Mouse (Mus musculus) kidney, postnatal 0 days (tissue): Measurements from ENCODE around the gene Rgr. TPM values are rescaled to one million over a fixed set of nuclear protein-coding genes. Genes with fewer than 3 reads are reported as not detected.

Experiments used
- ATAC-seq: fragments of 200-750 bp; cut with Nextera tagmentation; replicated peaks from 2 replicates; pipeline ENCODE4 v1.8.0; 2017; ENCODE audit warnings: low read depth, moderate number of reproducible peaks, moderate TSS enrichment, moderate library complexity; ENCODE audit not compliant: low FRiP score
- DNase-seq: peaks from one replicate; pipeline ENCODE4 v3.0.0-alpha.2; 2016; ENCODE audit warnings: low spot score
- H3K27ac ChIP-seq: fragments of 300-500 bp; sonication (generic); 2 replicates; pipeline ENCODE4 v1.5.1; 2014; ENCODE audit warnings: mild to moderate bottlenecking
- H3K27me3 ChIP-seq: fragments of 300-500 bp; sonication (generic); 2 replicates; pipeline ENCODE4 v1.6.1; 2014; ENCODE audit warnings: low read length, mixed read lengths; ENCODE audit not compliant: insufficient read depth
- H3K36me3 ChIP-seq: fragments of 300-500 bp; sonication (generic); 2 replicates; pipeline ENCODE4 v1.6.1; 2014; ENCODE audit warnings: low read length, mixed read lengths; ENCODE audit not compliant: insufficient read depth
- H3K4me1 ChIP-seq: fragments of 300-500 bp; sonication (generic); replicated peaks from 2 replicates; pipeline ENCODE4 v1.6.1; 2014; ENCODE audit warnings: antibody characterized with exemption, low read length, mixed read lengths; ENCODE audit not compliant: insufficient read depth
- H3K4me2 ChIP-seq: fragments of 300-500 bp; sonication (generic); 2 replicates; pipeline ENCODE4 v1.6.1; 2014; ENCODE audit warnings: mild to moderate bottlenecking, low read length, moderate library complexity, mixed read lengths
- H3K4me3 ChIP-seq: fragments of 300-500 bp; sonication (generic); replicated peaks from 2 replicates; pipeline ENCODE4 v1.5.1; 2014; ENCODE audit warnings: low read depth, low read length
- H3K9ac ChIP-seq: fragments of 300-500 bp; sonication (generic); 2 replicates; pipeline ENCODE4 v1.6.1; 2014; ENCODE audit warnings: low read depth, low read length
- H3K9me3 ChIP-seq: fragments of 300-500 bp; sonication (generic); replicated peaks from 2 replicates; pipeline ENCODE4 v1.6.1; 2016; ENCODE audit warnings: low read length, inconsistent platforms, mixed read lengths
- CTCF ChIP-seq: IDR thresholded peaks from 2 replicates; pipeline ENCODE4 v1.5.1; 2016; ENCODE audit warnings: antibody characterized with exemption, low read depth, mild to moderate bottlenecking, moderate library complexity
- WGBS: fragments of 180-500 bp; shearing (Covaris S2); extraction: QIAGEN DNeasy Blood & Tissue Kit; methylation state at CpG from one replicate; pipeline ENCODE4 v1.1.7; 2014; 5-methylcytosine and 5-hydroxymethylcytosine counted together
- polyA plus RNA-seq: library from polyadenylated mRNA; unstranded; fragments of >200 nt; fragmentation: Nextera tagmentation; extraction: Ambion mirVana; gene quantifications from 2 replicates; pipeline ENCODE4 v1.2.1, GENCODE M21; 2015

Rgr gene
- polyA plus RNA-seq, 1 experiment from 2014 or later: not detected

DNA sequence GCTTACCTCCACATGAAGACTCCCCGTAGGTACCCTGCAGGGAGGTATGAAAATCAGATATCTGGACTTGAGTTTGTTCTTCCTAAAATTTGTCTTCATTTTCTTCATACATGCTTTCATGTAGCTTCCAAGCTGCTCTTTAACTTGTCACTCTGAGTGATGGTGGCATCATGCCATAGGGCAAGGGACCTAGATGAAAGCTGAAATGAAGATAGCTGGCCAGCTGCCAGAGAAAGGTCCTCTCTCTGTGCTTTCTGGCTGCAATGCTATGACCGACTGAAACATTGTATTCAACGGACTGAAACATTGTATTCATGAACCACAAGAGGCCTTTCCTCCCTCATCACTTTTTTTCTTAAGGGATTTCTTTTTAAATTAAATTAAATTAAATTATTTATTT, 20.2 kb downstream of the Rgr start:
- H3K4me3 ChIP-seq: no peak overlapping the region

DNA sequence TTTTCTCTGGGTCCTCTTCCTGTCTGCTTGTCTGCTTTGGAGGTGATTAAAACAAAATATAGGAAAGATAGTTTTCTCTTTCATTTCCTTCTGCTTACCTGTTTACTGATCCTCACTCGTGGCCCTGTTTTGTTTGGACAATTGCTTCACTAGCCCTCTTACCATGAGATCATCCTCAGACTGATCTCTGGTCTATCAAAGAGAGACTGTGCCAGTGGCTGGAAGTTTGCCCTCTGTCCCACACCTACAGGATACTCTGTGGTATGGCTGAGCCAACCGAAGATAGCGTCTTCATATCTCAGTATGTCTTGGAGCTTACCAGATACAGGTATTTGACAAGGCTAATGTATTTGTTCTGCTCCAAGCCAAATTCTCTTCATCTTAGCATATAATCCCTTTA, 20.8 kb downstream of the Rgr start:
- TF ChIP-seq CTCF: no peak
- Histone ChIP-seq H3K27ac (no peak overlapping the region), H3K4me1 (no peaks in the 10 kb centered on the region), H3K36me3 (no peaks in the 10 kb centered on the region), H3K4me2 (no peak overlapping the region), H3K9me3 (no peaks in the 10 kb centered on the region), H3K27me3 (no peaks in the 10 kb centered on the region), H3K4me3 (no peak overlapping the region), H3K9ac (no peak overlapping the region)
- DNase-seq (no peak), ATAC-seq (no peak)
- 89% methylated on average over 3 of the region's 3 CpGs for WGBS

More for the DNA sequence above, 20.2 kb downstream of the Rgr start:
- no peak for TF ChIP-seq CTCF
- Histone ChIP-seq H3K36me3 (no peaks in the 10 kb centered on the region), H3K4me1 (no peaks in the 10 kb centered on the region), H3K4me2 (no peak overlapping the region), H3K9me3 (no peaks in the 10 kb centered on the region), H3K9ac (no peak overlapping the region), H3K27me3 (no peaks in the 10 kb centered on the region), H3K27ac (no peak overlapping the region)
- ATAC-seq (no peak), DNase-seq (no peak)
- WGBS: 81% methylated on average over 3 of the region's 3 CpGs

DNA sequence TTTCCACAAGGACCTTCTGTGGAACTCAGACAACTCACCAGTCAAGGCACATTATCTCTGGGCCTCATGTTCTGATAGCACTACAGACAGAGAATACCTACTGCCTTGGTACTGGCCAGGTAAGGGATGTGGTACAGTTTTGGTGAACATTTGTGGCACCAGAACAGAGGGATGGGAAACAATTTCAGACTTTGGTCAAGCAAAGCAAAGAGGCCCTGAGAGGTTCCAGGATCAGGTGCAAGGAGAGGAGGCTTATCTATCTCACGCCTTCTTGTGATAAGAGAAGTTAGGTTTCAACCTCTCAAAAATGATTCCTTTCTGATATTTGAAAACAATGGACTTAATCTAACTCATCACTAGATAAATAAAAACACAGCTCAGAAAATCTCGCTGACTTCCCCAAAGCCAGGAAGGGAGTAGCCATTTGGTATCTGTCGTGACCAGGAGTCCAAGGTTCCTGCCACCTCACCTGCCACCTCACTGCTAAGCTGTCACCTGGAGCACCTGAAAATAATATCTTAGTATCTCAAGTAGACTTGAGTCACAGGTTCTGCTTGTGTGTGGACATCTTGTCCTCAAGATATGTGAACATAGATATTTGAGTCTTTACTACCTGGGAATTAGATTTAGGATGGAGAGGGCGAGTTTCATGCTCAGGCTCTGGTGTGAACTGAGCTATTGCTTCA, 21.4 kb downstream of the Rgr start:
- Histone ChIP-seq H3K9me3 (no peaks in the 10 kb centered on the region), H3K9ac (no peak overlapping the region), H3K36me3 (no peaks in the 10 kb centered on the region), H3K27me3 (no peaks in the 10 kb centered on the region), H3K4me2 (no peak overlapping the region), H3K4me1 (no peaks in the 10 kb centered on the region), H3K4me3 (no peak overlapping the region), H3K27ac (no peak overlapping the region)
- 77% methylated on average over 4 of the region's 4 CpGs for WGBS
- no peak for TF ChIP-seq CTCF
- no peak for ATAC-seq
- no peak for DNase-seq

DNA sequence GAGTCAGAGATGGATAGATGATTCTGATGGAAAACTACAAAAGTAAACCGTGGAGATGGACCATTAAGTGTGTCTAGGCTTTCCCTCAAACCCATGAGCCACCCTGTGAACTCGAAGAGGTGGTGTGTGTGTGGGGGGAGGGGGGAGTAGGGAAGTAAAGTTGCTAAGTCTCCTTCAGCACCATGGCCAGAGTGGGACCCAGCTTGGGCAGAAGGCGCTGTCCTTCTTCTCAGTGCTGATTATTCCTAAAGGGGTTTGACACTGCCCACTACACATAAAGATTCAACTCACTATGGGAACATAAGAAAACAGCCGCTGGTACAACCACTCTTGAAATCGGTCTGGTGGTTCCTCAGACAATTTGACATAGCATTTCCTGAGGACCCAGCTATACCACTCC, 32.9 kb downstream of the Rgr start:
- 34% methylated on average over 5 of the region's 5 CpGs for WGBS
- Histone ChIP-seq H3K36me3 (no peaks in the 10 kb centered on the region), H3K4me1 (no peaks in the 10 kb centered on the region), H3K4me3 (no peak overlapping the region), H3K27me3 (no peaks in the 10 kb centered on the region), H3K27ac (no peak overlapping the region), H3K9ac (no peak overlapping the region), H3K4me2 (no peak overlapping the region), H3K9me3 (no peaks in the 10 kb centered on the region)
- no peak; the same call in 1 of the 2 replicates for ATAC-seq
- DNase-seq: peak; percentile 72
- no peak for TF ChIP-seq CTCF

DNA sequence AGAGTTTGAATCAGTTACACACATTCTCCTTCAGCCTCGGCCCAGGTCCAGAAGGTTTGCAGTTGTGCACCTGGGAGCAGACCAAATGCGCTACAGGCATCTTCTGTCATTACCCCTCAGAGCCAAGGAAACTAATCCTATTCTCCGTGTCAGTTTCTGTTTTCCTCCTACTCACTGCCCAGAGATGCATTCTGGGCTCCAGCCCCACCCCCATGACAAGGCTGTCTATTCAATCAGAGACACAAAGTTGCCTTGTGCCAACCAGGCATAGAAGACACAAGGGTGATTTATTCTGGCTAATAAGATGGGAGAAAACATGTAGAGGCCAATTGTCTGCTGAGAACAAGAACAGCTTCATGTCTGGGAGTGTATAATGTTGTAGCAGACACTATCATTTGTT, 35.1 kb downstream of the Rgr start:
- no peaks in the 10 kb centered on the region for H3K27me3 ChIP-seq
- H3K36me3 ChIP-seq: no peaks in the 10 kb centered on the region
- 48% methylated on average over 3 of the region's 3 CpGs for WGBS
- TF ChIP-seq CTCF: no peak
- no peak overlapping the region for H3K27ac ChIP-seq
- no peak overlapping the region for H3K9ac ChIP-seq
- H3K4me3 ChIP-seq: no peak overlapping the region
- H3K9me3 ChIP-seq: no peaks in the 10 kb centered on the region
- ATAC-seq (no peak), DNase-seq (no peak)
- H3K4me2 ChIP-seq: no peak overlapping the region
- no peaks in the 10 kb centered on the region for H3K4me1 ChIP-seq

DNA sequence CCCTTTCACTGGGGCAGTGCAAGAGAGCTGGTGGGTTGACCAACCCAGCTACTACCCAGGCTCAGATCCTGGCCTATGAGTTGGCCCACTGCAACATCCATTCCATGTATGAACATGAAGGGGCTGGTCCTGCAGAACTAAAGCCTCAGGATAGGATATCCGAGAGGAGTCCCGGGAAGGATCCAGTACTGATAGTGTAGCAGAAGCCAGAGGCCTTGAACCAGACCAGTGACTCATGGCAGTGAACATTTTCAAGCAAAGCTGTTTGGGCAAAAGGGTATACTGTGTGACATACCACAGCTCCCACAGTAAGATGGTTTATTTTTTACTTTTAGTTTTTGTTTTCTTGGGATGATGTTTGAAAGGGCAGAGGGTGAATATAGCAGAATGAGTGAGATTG, 39.1 kb downstream of the Rgr start:
- Histone ChIP-seq H3K27ac (no peak overlapping the region), H3K4me2 (no peak overlapping the region), H3K36me3 (no peaks in the 10 kb centered on the region), H3K4me1 (no peaks in the 10 kb centered on the region), H3K9ac (no peak overlapping the region), H3K9me3 (no peaks in the 10 kb centered on the region), H3K4me3 (no peak overlapping the region), H3K27me3 (no peaks in the 10 kb centered on the region)
- WGBS: 76% methylated on average over 2 of the region's 2 CpGs
- no peak for DNase-seq
- no peak for ATAC-seq
- TF ChIP-seq CTCF: no peak

DNA sequence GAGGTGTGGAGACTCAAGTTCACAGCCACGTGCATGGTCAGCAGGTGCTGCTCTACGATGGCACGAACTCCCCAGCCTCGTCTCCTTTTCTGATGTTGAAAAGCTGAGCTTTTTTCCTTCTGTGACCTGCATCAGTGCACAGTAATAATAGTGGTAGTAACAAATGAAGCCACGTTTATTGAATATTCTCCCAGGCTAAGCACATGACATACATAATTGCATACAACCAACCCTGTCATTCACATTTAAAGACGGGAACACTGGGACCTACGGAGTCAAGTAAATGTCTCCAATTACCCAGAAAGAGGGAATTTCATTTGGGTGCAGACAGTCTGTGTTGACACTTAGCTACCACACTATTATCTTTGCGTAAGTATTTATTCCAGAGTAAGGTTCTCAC, 42.3 kb downstream of the Rgr start:
- H3K4me1 ChIP-seq: no peaks in the 10 kb centered on the region
- H3K27me3 ChIP-seq: no peaks in the 10 kb centered on the region
- H3K9me3 ChIP-seq: no peaks in the 10 kb centered on the region
- H3K9ac ChIP-seq: no peak overlapping the region
- no peak for ATAC-seq
- no peak overlapping the region for H3K27ac ChIP-seq
- no peak for DNase-seq
- H3K36me3 ChIP-seq: no peaks in the 10 kb centered on the region
- no peak for TF ChIP-seq CTCF
- H3K4me2 ChIP-seq: no peak overlapping the region
- 76% methylated on average over 8 of the region's 8 CpGs for WGBS
- H3K4me3 ChIP-seq: no peak overlapping the region
